Mouse (Mus musculus): ENCODE measurements around the gene Tmem42. TPM values are rescaled to one million over a fixed set of nuclear protein-coding genes. Genes with fewer than 3 reads are reported as not detected.
A peak's percentile ranks its signal among the peaks of the same experiment; 100 is the strongest.

Tmem42 gene
- polyA plus RNA-seq (2012; rRNA removed), result 19.8 and 23.1 TPM in 2 replicates

DNA sequence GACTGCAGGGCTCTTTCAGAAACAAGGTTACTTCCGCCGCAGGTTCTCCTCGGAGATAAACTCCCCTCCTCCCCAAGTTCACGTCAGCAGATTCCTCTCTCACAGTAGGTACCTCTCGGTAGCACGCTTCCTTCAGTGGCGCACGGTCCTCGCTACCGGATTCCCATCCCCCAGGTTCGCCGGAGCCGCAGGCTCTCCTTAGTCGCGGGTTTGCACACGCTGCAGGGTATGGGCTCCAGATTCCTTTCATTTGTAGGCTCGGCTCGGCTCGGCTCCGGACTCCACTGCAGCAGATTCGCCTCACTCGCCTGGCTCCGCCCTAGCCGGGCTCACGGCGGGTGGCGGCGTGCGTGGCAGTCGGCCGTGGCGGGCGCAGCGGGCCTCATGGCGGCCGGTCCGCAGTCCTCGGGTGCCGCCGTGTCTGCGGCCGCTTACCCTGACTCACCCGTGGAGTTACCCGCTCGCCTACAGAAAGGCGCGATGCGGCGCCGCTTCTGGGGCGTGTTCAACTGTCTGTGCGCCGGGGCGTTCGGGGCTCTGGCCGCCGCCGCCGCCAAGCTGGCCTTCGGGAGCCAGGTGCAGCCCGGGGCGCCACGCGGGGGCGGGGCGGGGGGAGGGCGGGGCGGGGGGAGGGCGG lies at the start of gene Tmem42:
Tmem42 (plus strand) TSS at position 332 of the 637 bp plus-strand sequence.
- Histone ChIP-seq H3K4me1 (ENCODE audit: control insufficient read depth, insufficient read depth, low read length) (peaks cover 7% of the 10 kb centered on the region; the same call in 1 of the 2 replicates), H3K27me3 (replicated peaks; ENCODE audit: control insufficient read depth, insufficient read depth, low read length) (no peaks in the 10 kb centered on the region), H3K4me3 (ENCODE audit: insufficient read depth, low read depth, low read length) (peak within 1 kb of the TSS; percentile 79), H3K27ac (ENCODE audit: insufficient read depth, low read depth, low read length) (peak within 1 kb of the TSS; percentile 19), H3K36me3 (ENCODE audit: control insufficient read depth, insufficient read depth, low read length) (no peaks in the 10 kb centered on the region)
- TF ChIP-seq CTCF (conservative IDR thresholded peaks at IDR 0.05; ENCODE audit: insufficient read depth, insufficient read length, low read depth, low read length), result 0 out of 2 replicates have a peak, but pooled peaks have one; percentile 6
- no peak for TF ChIP-seq POLR2A (IDR thresholded peaks at IDR 0.05; ENCODE audit: low read depth, low read length)
- peak; percentile 93 for DNase-seq
- under 1% methylated on average over 57 of the region's 69 CpGs for WGBS

DNA sequence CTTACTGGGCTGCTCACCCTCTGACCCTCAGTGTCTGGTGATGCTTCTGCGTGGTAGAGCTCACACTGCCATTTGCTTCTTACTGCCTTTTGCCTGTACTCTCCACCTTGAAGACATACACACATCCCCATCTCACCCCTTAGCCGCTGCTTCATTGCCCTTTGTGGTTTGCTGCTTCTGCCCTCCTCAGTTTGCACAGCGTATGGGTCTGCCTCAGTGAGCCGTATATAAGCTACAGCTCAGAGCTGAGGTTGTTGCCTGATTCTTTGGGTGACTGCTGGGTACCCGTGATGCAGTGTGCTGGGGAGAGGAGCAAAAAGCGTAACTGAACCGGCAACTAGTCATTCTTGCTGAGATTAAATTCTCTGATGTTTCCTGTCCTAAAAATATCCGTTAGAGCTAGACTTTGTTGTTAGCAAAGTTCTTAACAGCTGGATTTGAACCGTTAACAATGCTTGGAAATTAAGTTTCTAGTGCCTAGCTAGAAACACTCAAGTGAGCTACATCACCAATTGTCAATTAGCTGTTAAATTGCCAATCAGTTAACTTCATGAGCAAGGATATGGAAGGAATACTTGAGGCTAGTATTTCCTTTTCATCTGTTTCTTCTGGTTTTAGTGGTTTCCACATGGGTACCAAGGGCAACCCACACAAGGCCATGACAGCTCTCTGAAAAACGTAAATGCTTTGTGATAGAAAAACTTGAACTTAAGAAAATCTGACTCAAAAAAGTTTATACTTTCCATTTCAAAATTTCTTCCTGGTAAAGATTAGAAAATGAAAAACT lies 22.5 kb upstream of the Tmem42 start:
- TF ChIP-seq CTCF (conservative IDR thresholded peaks at IDR 0.05; ENCODE audit: insufficient read depth, insufficient read length, low read depth, low read length) (no peak), POLR2A (IDR thresholded peaks at IDR 0.05; ENCODE audit: low read depth, low read length) (no peak)
- Histone ChIP-seq H3K36me3 (ENCODE audit: control insufficient read depth, insufficient read depth, low read length) (no peaks in the 10 kb centered on the region), H3K4me3 (ENCODE audit: insufficient read depth, low read depth, low read length) (no peak overlapping the region), H3K27ac (ENCODE audit: insufficient read depth, low read depth, low read length) (no peak overlapping the region), H3K4me1 (ENCODE audit: control insufficient read depth, insufficient read depth, low read length) (no peaks in the 10 kb centered on the region), H3K27me3 (replicated peaks; ENCODE audit: control insufficient read depth, insufficient read depth, low read length) (no peaks in the 10 kb centered on the region)
- DNase-seq, result no peak
- 93% methylated on average over 10 of the region's 10 CpGs for WGBS

DNA sequence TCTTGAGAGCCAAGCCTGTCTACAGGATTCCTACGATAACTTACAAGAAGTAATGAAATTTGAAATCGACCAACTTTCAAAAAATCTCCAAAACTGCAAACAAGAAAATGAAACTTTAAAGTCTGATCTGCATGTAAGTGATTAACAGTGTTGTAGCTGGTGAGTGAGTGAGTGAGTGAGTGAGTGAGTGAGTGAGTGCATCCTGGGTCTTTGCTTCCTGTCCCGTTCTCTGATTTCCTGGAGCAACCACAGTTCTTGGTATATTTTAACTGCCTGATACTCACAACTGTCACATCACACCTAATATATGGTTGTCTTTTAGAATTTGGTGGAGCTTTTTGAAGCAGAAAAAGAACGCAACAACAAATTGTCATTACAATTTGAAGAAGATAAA lies 21.9 kb upstream of the Tmem42 start:
- Histone ChIP-seq H3K27me3 (replicated peaks; ENCODE audit: control insufficient read depth, insufficient read depth, low read length) (no peaks in the 10 kb centered on the region), H3K4me1 (ENCODE audit: control insufficient read depth, insufficient read depth, low read length) (no peaks in the 10 kb centered on the region), H3K36me3 (ENCODE audit: control insufficient read depth, insufficient read depth, low read length) (no peaks in the 10 kb centered on the region), H3K27ac (ENCODE audit: insufficient read depth, low read depth, low read length) (no peak overlapping the region), H3K4me3 (ENCODE audit: insufficient read depth, low read depth, low read length) (no peak overlapping the region)
- no peak for DNase-seq
- 94% methylated on average over 4 of the region's 4 CpGs for WGBS
- TF ChIP-seq CTCF (conservative IDR thresholded peaks at IDR 0.05; ENCODE audit: insufficient read depth, insufficient read length, low read depth, low read length), result no peak

DNA sequence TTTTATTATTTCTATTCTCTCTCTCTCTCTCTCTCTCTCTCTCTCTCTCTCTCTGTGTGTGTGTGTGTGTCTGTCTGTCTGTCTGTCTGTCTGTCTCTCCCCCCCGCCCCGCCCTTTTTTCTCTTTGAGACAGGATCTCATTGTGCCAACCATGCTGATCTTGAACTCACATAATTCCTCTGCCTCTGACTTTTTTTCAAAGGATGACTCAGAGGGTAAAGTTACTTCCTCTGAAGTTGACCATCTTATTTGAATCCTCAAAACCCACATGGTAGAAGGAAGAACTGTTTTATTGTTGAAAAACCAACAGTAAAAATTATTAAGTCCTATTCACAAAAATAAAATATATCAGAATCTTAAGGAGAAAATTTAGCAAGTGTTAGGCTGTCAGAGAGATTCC lies 16.4 kb upstream of the Tmem42 start:
- no peak for DNase-seq
- H3K27ac ChIP-seq (ENCODE audit: insufficient read depth, low read depth, low read length), result no peak overlapping the region
- no peaks in the 10 kb centered on the region for H3K4me1 ChIP-seq (ENCODE audit: control insufficient read depth, insufficient read depth, low read length)
- no peak overlapping the region for H3K4me3 ChIP-seq (ENCODE audit: insufficient read depth, low read depth, low read length)
- 100% methylated on average over 2 of the region's 2 CpGs for WGBS
- no peaks in the 10 kb centered on the region for H3K36me3 ChIP-seq (ENCODE audit: control insufficient read depth, insufficient read depth, low read length)
- no peaks in the 10 kb centered on the region for H3K27me3 ChIP-seq (replicated peaks; ENCODE audit: control insufficient read depth, insufficient read depth, low read length)
- TF ChIP-seq POLR2A (IDR thresholded peaks at IDR 0.05; ENCODE audit: low read depth, low read length) (no peak), CTCF (conservative IDR thresholded peaks at IDR 0.05; ENCODE audit: insufficient read depth, insufficient read length, low read depth, low read length) (no peak)

DNA sequence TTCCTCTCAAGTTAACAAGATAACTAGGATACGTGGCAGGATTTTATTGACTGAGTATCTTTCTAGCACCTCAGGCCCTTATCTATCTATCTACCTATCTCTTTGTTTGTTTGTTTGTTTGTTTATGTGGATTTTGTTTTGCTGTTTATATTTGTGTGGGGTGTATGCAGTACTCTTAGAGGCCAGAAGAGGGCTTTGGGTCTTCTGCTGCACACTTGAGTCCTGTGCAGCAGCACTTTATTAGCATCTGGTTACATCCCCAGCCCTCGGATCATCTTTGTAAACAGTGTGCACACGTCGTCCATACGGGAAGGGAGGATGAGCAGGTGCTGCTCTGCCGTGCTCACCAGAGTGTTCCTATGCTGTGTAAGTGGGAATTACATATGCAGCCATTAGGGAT lies 15.1 kb upstream of the Tmem42 start:
- H3K36me3 ChIP-seq (ENCODE audit: control insufficient read depth, insufficient read depth, low read length), result no peaks in the 10 kb centered on the region
- TF ChIP-seq CTCF (conservative IDR thresholded peaks at IDR 0.05; ENCODE audit: insufficient read depth, insufficient read length, low read depth, low read length), result no peak; the same call in 1 of the 2 replicates
- no peak for TF ChIP-seq POLR2A (IDR thresholded peaks at IDR 0.05; ENCODE audit: low read depth, low read length)
- 64% methylated on average over 6 of the region's 6 CpGs for WGBS
- H3K27ac ChIP-seq (ENCODE audit: insufficient read depth, low read depth, low read length), result no peak overlapping the region
- H3K27me3 ChIP-seq (replicated peaks; ENCODE audit: control insufficient read depth, insufficient read depth, low read length), result no peaks in the 10 kb centered on the region
- no peaks in the 10 kb centered on the region for H3K4me1 ChIP-seq (ENCODE audit: control insufficient read depth, insufficient read depth, low read length)
- no peak for DNase-seq
- no peak overlapping the region for H3K4me3 ChIP-seq (ENCODE audit: insufficient read depth, low read depth, low read length)

DNA sequence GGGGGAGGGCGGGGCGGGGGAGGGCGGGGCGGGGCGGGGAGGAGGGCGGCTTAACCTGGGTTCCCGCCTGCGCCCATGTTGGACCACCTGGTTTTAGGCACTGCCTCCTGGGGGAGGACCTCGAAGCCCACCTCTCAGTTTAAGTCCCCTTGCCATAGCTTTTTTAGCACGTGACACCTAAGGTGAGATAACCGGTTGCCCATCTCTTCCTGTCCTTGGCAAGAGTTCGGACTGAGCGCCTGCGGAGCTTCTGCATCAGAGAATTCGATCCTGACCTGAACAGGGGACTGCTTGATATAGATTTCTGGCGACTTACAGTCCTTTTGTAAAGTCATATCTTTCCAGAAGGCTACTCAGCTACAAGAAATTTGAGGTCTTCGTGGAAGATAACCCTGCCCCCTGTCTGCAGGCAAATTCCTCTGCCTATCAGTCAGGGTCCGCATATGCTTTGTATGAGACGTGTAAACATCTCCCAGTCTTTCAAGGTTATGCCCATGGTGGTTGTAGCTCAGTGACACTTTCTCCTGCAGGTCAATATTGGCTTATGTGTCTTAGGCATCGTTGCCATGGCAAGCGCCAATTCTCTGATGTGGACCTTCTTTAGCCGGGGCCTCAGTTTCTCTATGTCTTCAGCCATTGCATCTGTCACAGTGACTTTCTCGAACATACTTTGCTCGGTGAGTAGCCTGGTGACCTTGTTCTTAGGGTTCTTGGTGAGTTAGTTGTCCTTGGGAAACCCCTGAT lies 682 bp downstream of the Tmem42 start:
- no peak for DNase-seq
- TF ChIP-seq POLR2A (IDR thresholded peaks at IDR 0.05; ENCODE audit: low read depth, low read length) (no peak), CTCF (conservative IDR thresholded peaks at IDR 0.05; ENCODE audit: insufficient read depth, insufficient read length, low read depth, low read length) (no peak)
- WGBS, result 36% methylated on average over 18 of the region's 24 CpGs

DNA sequence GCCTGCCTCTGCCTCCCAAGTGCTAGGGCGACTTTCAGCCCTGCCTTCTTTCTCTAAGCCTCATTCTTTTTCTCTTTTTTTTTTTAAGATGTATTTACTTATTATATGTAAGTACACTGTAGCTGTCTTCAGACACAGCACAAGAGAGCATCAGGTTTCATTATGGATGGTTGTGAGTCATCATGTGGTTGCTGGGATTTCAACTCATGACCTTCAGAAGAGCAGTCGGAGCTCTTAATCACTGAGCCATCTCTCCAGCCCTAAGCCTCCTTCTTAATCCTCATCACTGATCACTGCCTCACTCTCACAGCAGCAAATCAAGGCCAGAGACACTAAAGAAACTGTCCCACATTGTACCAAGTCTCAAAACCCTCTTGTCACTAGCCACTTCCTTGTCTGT lies 3.1 kb downstream of the Tmem42 start:
- H3K36me3 ChIP-seq (ENCODE audit: control insufficient read depth, insufficient read depth, low read length), result no peaks in the 10 kb centered on the region
- WGBS, result 81% methylated on average over 2 of the region's 2 CpGs
- TF ChIP-seq CTCF (conservative IDR thresholded peaks at IDR 0.05; ENCODE audit: insufficient read depth, insufficient read length, low read depth, low read length), result no peak
- no peak for TF ChIP-seq POLR2A (IDR thresholded peaks at IDR 0.05; ENCODE audit: low read depth, low read length)
- no peaks in the 10 kb centered on the region for H3K27me3 ChIP-seq (replicated peaks; ENCODE audit: control insufficient read depth, insufficient read depth, low read length)
- no peak overlapping the region for H3K27ac ChIP-seq (ENCODE audit: insufficient read depth, low read depth, low read length)
- no peak overlapping the region for H3K4me3 ChIP-seq (ENCODE audit: insufficient read depth, low read depth, low read length)
- H3K4me1 ChIP-seq (ENCODE audit: control insufficient read depth, insufficient read depth, low read length), result peaks cover 7% of the 10 kb centered on the region; the same call in 1 of the 2 replicates
- no peak for DNase-seq

More for the DNA sequence above, 682 bp downstream of the Tmem42 start:
- no peak overlapping the region for H3K27ac ChIP-seq (ENCODE audit: insufficient read depth, low read depth, low read length)
- H3K27me3 ChIP-seq (replicated peaks; ENCODE audit: control insufficient read depth, insufficient read depth, low read length), result no peaks in the 10 kb centered on the region
- H3K36me3 ChIP-seq (ENCODE audit: control insufficient read depth, insufficient read depth, low read length), result no peaks in the 10 kb centered on the region
- peak overlapping the region; percentile 67 for H3K4me3 ChIP-seq (ENCODE audit: insufficient read depth, low read depth, low read length)
- peaks cover 7% of the 10 kb centered on the region; the same call in 1 of the 2 replicates for H3K4me1 ChIP-seq (ENCODE audit: control insufficient read depth, insufficient read depth, low read length)
